Mouse (Mus musculus): ENCODE measurements around the gene Olfr801. TPM values are rescaled to one million over a fixed set of nuclear protein-coding genes. Genes with fewer than 3 reads are reported as not detected.

The Olfr801 gene
- polyA plus RNA-seq, 1 experiment from 2014 or later: not detected

Other genes with a start within 250 kb of the Olfr801 start
- gene Olfr786, start 246.6 kb downstream of the Olfr801 start, polyA plus RNA-seq (2015; fragmentation: Nextera tagmentation; extraction: Ambion mirVana): not detected in 2 replicates
- not detected in 2 replicates for gene Olfr787, start 212.0 kb downstream of the Olfr801 start, polyA plus RNA-seq (2015; fragmentation: Nextera tagmentation; extraction: Ambion mirVana)
- not detected in 2 replicates for gene Olfr788, start 202.9 kb downstream of the Olfr801 start, polyA plus RNA-seq (2015; fragmentation: Nextera tagmentation; extraction: Ambion mirVana)
- not detected in 2 replicates for gene Olfr789, start 189.1 kb downstream of the Olfr801 start, polyA plus RNA-seq (2015; fragmentation: Nextera tagmentation; extraction: Ambion mirVana)
- not detected in 2 replicates for gene Olfr790, start 175.4 kb downstream of the Olfr801 start, polyA plus RNA-seq (2015; fragmentation: Nextera tagmentation; extraction: Ambion mirVana)
- gene Olfr791, start 152.1 kb downstream of the Olfr801 start, polyA plus RNA-seq (2015; fragmentation: Nextera tagmentation; extraction: Ambion mirVana): not detected in 2 replicates
- not detected in 2 replicates for gene Olfr792, start 134.7 kb downstream of the Olfr801 start, polyA plus RNA-seq (2015; fragmentation: Nextera tagmentation; extraction: Ambion mirVana)
- gene Olfr794, start 106.2 kb downstream of the Olfr801 start, polyA plus RNA-seq (2015; fragmentation: Nextera tagmentation; extraction: Ambion mirVana): not detected in 2 replicates
- gene Olfr796, start 61.3 kb downstream of the Olfr801 start, polyA plus RNA-seq (2015; fragmentation: Nextera tagmentation; extraction: Ambion mirVana): not detected in 2 replicates
- gene Olfr798, start 45.9 kb downstream of the Olfr801 start, polyA plus RNA-seq (2015; fragmentation: Nextera tagmentation; extraction: Ambion mirVana): not detected in 2 replicates
- gene Olfr799, start 36.4 kb downstream of the Olfr801 start, polyA plus RNA-seq (2015; fragmentation: Nextera tagmentation; extraction: Ambion mirVana): not detected in 2 replicates
- not detected in 2 replicates for gene Olfr800, start 16.2 kb downstream of the Olfr801 start, polyA plus RNA-seq (2015; fragmentation: Nextera tagmentation; extraction: Ambion mirVana)
- gene Olfr802, start 14.3 kb upstream of the Olfr801 start, polyA plus RNA-seq (2015; fragmentation: Nextera tagmentation; extraction: Ambion mirVana): not detected in 2 replicates
- gene Olfr803, start 20.4 kb upstream of the Olfr801 start, polyA plus RNA-seq (2015; fragmentation: Nextera tagmentation; extraction: Ambion mirVana): not detected in 2 replicates
- not detected in 2 replicates for gene Olfr804, start 29.3 kb upstream of the Olfr801 start, polyA plus RNA-seq (2015; fragmentation: Nextera tagmentation; extraction: Ambion mirVana)
- not detected in 2 replicates for gene Olfr805, start 55.5 kb upstream of the Olfr801 start, polyA plus RNA-seq (2015; fragmentation: Nextera tagmentation; extraction: Ambion mirVana)
- gene Olfr806, start 68.1 kb upstream of the Olfr801 start, polyA plus RNA-seq (2015; fragmentation: Nextera tagmentation; extraction: Ambion mirVana): not detected in 2 replicates
- not detected in 2 replicates for gene Olfr807, start 83.9 kb upstream of the Olfr801 start, polyA plus RNA-seq (2015; fragmentation: Nextera tagmentation; extraction: Ambion mirVana)
- not detected in 2 replicates for gene Olfr808, start 91.6 kb upstream of the Olfr801 start, polyA plus RNA-seq (2015; fragmentation: Nextera tagmentation; extraction: Ambion mirVana)
- not detected in 2 replicates for gene Olfr809, start 100.8 kb upstream of the Olfr801 start, polyA plus RNA-seq (2015; fragmentation: Nextera tagmentation; extraction: Ambion mirVana)
- not detected in 2 replicates for gene Olfr810, start 121.1 kb upstream of the Olfr801 start, polyA plus RNA-seq (2015; fragmentation: Nextera tagmentation; extraction: Ambion mirVana)
- gene Olfr811, start 130.5 kb upstream of the Olfr801 start, polyA plus RNA-seq (2015; fragmentation: Nextera tagmentation; extraction: Ambion mirVana): not detected in 2 replicates
- gene Olfr812, start 172.2 kb upstream of the Olfr801 start, polyA plus RNA-seq (2015; fragmentation: Nextera tagmentation; extraction: Ambion mirVana): not detected in 2 replicates
- gene Olfr813, start 181.5 kb upstream of the Olfr801 start, polyA plus RNA-seq (2015; fragmentation: Nextera tagmentation; extraction: Ambion mirVana): not detected in 2 replicates
- gene Olfr814, start 206.0 kb upstream of the Olfr801 start, polyA plus RNA-seq (2015; fragmentation: Nextera tagmentation; extraction: Ambion mirVana): not detected in 2 replicates
- gene Olfr815, start 232.0 kb upstream of the Olfr801 start, polyA plus RNA-seq (2015; fragmentation: Nextera tagmentation; extraction: Ambion mirVana): not detected in 2 replicates
- gene Olfr816, start 241.7 kb upstream of the Olfr801 start, polyA plus RNA-seq (2015; fragmentation: Nextera tagmentation; extraction: Ambion mirVana): not detected in 2 replicates

All from heart, embryonic 15.5 days (tissue).